Mouse (Mus musculus): ENCODE measurements around the gene Zfp110. TPM values are rescaled to one million over a fixed set of nuclear protein-coding genes. Genes with fewer than 3 reads are reported as not detected.
"Not testable (repeated sequence)": the region's sequence is repeated elsewhere in the genome, so short reads cannot be mapped to it uniquely, and the experiment has no call there.

Zfp110 gene
- polyA plus RNA-seq, 1 experiment from 2014 or later: 37.4 TPM

DNA sequence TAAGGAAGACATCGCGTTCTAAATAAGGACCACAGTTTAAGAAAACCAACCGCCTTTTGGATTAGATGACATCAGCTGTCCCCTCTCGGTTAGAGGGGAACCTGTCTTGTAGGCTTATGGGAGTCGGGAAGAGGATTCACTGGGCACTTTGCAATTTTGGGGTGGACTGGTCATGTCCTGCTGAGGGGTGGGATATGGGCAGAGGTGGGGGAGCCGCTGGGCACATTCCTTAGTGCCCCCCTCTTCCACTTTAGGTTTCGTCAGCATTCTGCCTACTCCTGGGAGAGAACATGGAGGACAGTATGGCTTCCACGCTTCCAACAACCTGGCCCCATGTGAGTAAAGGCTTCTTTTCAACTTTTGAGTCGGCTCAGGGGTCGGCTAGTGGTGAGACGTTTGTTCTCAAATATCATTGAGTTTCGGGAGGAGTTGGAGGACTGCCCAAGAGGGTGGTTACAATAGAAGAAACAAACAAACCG lies 671 bp downstream of the Zfp110 start:
- peak overlapping the region; percentile 57 for H3K9ac ChIP-seq (replicated peaks)
- no peaks in the 10 kb centered on the region for H3K27me3 ChIP-seq
- peak overlapping the region; percentile 56 for H3K4me2 ChIP-seq
- peaks cover 42% of the 10 kb centered on the region for H3K36me3 ChIP-seq
- H3K4me1 ChIP-seq (replicated peaks): no peaks in the 10 kb centered on the region; the same call in 1 of the 2 replicates
- peak overlapping the region; percentile 25; the same call in 1 of the 2 replicates for H3K27ac ChIP-seq
- H3K9me3 ChIP-seq: peaks cover 43% of the 10 kb centered on the region
- peak; percentile 40; the same call in 1 of the 2 replicates for ATAC-seq (ENCODE audit: insufficient number of reproducible peaks, insufficient read depth, low FRiP score, low TSS enrichment, low read depth)
- peak overlapping the region; percentile 56 for H3K4me3 ChIP-seq (replicated peaks)
- 43% methylated on average over 13 of the region's 13 CpGs for WGBS

DNA sequence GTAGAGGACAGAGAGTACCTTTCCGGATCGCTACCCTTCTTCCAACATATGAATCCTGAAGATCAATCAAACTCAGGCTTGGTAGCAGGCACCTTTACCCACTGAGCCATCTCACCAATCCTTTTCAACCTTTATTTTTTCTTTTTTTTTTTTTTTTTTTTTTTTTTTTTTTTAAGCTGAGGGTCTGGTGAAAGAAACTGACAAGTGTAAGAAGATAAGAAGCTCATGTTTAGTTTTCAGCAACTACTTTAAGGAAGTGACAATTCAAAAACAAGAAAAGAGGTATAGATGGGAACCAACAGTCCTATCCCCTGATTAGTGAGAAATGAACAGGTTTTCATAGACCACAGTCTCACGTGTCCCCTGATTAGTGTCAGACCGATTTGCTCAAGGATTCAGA lies 1.2 kb downstream of the Zfp110 start:
- peak overlapping the region; percentile 56 for H3K4me3 ChIP-seq (replicated peaks)
- WGBS: 95% methylated on average over 4 of the region's 4 CpGs
- no peak overlapping the region for H3K27ac ChIP-seq
- H3K27me3 ChIP-seq: no peaks in the 10 kb centered on the region
- H3K9ac ChIP-seq (replicated peaks): no peak overlapping the region
- peaks cover 49% of the 10 kb centered on the region for H3K9me3 ChIP-seq
- peak overlapping the region; percentile 56 for H3K4me2 ChIP-seq
- ATAC-seq (ENCODE audit: insufficient number of reproducible peaks, insufficient read depth, low FRiP score, low TSS enrichment, low read depth): no peak
- peaks cover 48% of the 10 kb centered on the region for H3K36me3 ChIP-seq
- no peaks in the 10 kb centered on the region; the same call in 1 of the 2 replicates for H3K4me1 ChIP-seq (replicated peaks)

DNA sequence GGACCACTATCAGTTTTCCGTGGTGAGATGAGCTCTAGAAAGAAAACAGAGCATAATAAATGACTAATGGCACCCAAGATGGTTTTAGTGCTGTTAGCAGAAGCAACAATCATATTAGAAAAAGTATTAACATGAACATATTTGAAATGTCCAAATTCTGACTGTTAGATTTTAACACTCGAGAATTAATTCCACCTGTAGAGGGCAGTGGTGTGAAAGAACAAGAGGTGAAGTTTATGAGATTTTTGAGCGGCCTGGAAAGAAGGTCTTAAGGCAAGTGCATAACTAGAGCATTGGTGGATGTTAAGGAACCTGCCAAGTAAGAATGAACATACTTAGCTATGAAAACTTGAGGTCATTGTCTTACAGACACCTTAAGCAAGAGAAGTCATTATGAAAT lies 39.7 kb downstream of the Zfp110 start:
- Histone ChIP-seq H3K27ac (no peak overlapping the region), H3K4me2 (no peak overlapping the region), H3K4me3 (replicated peaks) (no peak overlapping the region), H3K9ac (replicated peaks) (no peak overlapping the region), H3K9me3 (peaks cover 5% of the 10 kb centered on the region; the same call in 1 of the 2 replicates), H3K36me3 (no peaks in the 10 kb centered on the region), H3K4me1 (replicated peaks) (no peaks in the 10 kb centered on the region), H3K27me3 (no peaks in the 10 kb centered on the region)
- 26% methylated on average over 3 of the region's 3 CpGs for WGBS
- no peak for ATAC-seq (ENCODE audit: insufficient number of reproducible peaks, insufficient read depth, low FRiP score, low TSS enrichment, low read depth)

DNA sequence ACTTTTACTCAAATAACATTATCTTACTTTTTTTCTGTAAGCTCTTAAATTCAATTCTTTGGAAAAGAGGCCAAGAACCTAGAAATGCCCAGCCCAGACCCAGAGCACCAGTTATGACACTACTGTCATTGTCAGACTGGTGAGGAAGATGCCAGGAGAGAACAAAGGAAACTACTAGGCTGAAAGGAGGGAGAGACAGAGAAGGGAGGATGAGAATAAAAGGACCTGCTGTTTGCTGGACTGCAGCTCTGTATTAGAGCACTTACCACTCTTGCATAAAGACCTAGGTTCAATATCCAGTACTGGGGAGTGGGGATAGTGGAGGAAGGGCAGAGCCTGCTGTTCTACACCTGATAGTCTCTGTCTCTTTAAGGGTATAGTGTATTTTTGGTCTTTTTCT lies 45.5 kb downstream of the Zfp110 start:
- peaks cover 10% of the 10 kb centered on the region for H3K4me1 ChIP-seq (replicated peaks)
- peaks cover 17% of the 10 kb centered on the region for H3K36me3 ChIP-seq
- H3K27me3 ChIP-seq: no peaks in the 10 kb centered on the region
- H3K9ac ChIP-seq (replicated peaks): no peak overlapping the region
- H3K9me3 ChIP-seq: no peaks in the 10 kb centered on the region
- no peak overlapping the region for H3K27ac ChIP-seq
- H3K4me2 ChIP-seq: no peak overlapping the region
- H3K4me3 ChIP-seq (replicated peaks): no peak overlapping the region
- no peak for ATAC-seq (ENCODE audit: insufficient number of reproducible peaks, insufficient read depth, low FRiP score, low TSS enrichment, low read depth)

DNA sequence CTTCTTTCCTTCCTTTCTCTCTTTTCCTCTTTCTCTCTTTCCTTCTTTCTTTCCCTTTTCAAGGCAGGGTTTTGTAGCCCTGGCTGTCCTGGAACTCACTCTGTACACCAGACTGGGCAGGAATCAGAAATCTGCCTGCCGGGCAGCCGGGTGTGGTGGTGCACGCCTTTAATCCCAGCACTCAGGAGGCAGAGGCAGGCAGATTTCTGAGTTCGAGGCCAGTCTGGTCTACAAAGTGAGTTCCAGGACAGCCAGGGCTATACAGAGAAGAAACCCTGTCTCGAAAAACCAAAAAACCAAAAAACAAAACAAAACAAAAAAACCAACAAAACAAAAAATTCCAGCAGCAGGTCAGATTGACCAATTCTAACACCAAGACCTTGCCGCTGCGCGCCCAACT lies 45.9 kb downstream of the Zfp110 start:
- not testable (repeated sequence) for ATAC-seq (ENCODE audit: insufficient number of reproducible peaks, insufficient read depth, low FRiP score, low TSS enrichment, low read depth); H3K27me3 ChIP-seq; H3K9me3 ChIP-seq; H3K27ac ChIP-seq
- H3K9ac ChIP-seq (replicated peaks): 0 out of 2 replicates have a peak overlapping the region, but pooled peaks have one; percentile 28
- peak overlapping the region; percentile 77 for H3K4me3 ChIP-seq (replicated peaks)
- peaks cover 10% of the 10 kb centered on the region for H3K4me1 ChIP-seq (replicated peaks)
- peak overlapping the region; percentile 78 for H3K4me2 ChIP-seq
- 45% methylated on average over 8 of the region's 8 CpGs for WGBS
- H3K36me3 ChIP-seq: peaks cover 22% of the 10 kb centered on the region

DNA sequence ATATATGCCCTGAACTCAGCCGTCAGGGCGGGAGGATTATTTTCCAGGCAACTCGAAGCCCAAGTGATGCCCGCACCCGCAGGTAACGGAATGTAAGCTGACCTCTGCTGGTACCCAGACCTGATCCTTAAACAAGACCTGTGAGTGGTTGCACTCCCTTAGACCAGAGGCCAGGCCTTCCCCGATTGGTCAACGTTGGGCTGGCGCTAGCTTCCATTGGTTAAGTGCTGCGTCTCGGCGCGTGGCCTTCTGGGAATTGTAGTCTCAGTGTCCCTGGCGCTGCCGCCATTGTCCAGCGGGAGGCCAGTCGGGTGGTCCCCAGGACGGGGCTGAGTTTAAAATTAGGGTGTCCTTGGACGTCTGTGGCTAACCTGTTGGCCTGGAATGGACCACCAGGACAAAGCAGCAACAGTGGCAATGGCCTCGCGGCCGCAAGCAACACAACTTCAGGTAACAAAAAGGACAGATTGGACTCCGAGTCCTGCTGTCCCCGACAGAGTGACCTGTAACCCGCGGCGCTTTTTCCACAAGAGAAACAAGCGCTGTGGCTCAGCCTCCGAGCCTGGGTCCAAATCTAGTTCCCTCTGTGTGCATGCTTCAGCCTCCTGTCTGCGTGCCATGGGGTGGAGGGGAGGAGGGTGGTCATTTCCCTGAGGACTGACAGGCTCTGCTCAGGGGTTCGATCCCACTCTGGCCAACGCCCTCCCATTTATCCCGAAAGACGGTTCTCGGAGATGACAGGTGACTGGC lies 46.5 kb downstream of the Zfp110 start, which contains the start of gene Zfp128:
Gene Zfp128 (plus strand): TSS at position 267 of the 750 bp plus-strand sequence.
- Histone ChIP-seq H3K36me3 (peaks cover 28% of the 10 kb centered on the region), H3K9ac (replicated peaks) (peak within 1 kb of the TSS; percentile 81), H3K4me3 (replicated peaks) (peak within 1 kb of the TSS; percentile 77), H3K27ac (0 out of 2 replicates have a peak within 1 kb of the TSS, but pooled peaks have one; percentile 41), H3K9me3 (no peaks in the 10 kb centered on the region), H3K4me2 (peak within 1 kb of the TSS; percentile 78), H3K4me1 (replicated peaks) (peaks cover 10% of the 10 kb centered on the region), H3K27me3 (no peaks in the 10 kb centered on the region)
- peak; percentile 100 for ATAC-seq (ENCODE audit: insufficient number of reproducible peaks, insufficient read depth, low FRiP score, low TSS enrichment, low read depth)
- 1% methylated on average over 35 of the region's 35 CpGs for WGBS

DNA sequence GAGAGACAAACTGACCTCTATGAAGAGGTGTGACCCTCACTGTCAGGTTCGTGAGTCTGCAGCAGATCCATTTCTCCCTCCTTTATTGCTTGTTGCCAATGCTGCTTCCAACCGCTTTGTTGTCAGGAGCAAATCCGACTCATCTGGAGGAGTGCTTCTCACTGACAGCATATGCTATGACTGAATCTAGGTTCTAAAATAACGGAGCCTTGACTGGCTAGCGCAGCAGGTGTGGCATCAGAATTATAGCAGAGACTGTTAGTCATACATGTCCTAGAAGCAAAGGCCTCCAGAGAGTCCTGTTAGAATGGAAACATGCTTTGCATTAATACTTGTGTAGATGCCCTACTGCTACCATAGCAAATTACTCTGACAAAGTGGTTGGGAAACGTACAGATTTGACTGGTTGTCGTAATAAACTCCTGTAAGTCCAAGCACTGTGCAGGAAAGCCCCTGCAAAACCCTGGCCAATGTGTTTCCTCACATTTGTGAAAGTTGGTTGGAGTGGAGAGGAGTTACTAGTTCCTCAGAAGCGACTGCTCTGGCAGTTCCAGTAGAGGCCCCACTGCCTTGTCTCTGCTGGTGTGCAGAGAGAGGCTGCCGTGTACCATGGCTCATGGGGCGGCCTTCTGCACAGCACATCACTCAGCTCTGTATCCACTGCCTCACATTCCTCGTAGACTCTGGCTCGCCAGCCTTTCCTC lies 52.2 kb downstream of the Zfp110 start:
- Histone ChIP-seq H3K9ac (replicated peaks) (no peak overlapping the region), H3K4me1 (replicated peaks) (peaks cover 7% of the 10 kb centered on the region), H3K4me2 (no peak overlapping the region), H3K9me3 (no peaks in the 10 kb centered on the region), H3K4me3 (replicated peaks) (no peak overlapping the region), H3K36me3 (peaks cover 81% of the 10 kb centered on the region), H3K27ac (no peak overlapping the region), H3K27me3 (no peaks in the 10 kb centered on the region)
- ATAC-seq (ENCODE audit: insufficient number of reproducible peaks, insufficient read depth, low FRiP score, low TSS enrichment, low read depth): no peak
- WGBS: 92% methylated on average over 12 of the region's 12 CpGs

DNA sequence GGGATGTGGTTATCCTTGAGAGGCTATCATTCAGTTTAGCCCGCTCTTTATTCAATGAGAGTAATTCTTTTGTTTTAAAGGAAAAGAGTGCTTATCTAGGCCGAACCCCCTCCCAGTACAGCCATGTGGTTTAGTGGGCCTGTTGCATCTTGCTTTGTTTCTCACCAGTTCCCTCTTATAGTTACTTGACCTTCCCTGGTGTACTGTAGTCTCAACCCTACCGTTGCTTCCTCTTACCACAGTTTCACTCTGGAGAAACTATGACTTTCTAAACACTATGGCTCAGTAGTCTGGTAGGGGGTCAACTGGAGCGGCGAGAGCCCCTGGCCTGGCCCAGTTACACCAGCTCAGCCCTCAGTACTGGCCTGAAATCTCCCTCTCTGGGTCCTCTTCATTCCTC lies 53.0 kb downstream of the Zfp110 start:
- 96% methylated on average over 5 of the region's 5 CpGs for WGBS
- Histone ChIP-seq H3K4me2 (no peak overlapping the region), H3K9me3 (no peaks in the 10 kb centered on the region), H3K9ac (replicated peaks) (0 out of 2 replicates have a peak overlapping the region, but pooled peaks have one; percentile 19), H3K27me3 (no peaks in the 10 kb centered on the region), H3K4me1 (replicated peaks) (no peaks in the 10 kb centered on the region), H3K4me3 (replicated peaks) (no peak overlapping the region), H3K27ac (no peak overlapping the region), H3K36me3 (peaks cover 87% of the 10 kb centered on the region)
- no peak for ATAC-seq (ENCODE audit: insufficient number of reproducible peaks, insufficient read depth, low FRiP score, low TSS enrichment, low read depth)

DNA sequence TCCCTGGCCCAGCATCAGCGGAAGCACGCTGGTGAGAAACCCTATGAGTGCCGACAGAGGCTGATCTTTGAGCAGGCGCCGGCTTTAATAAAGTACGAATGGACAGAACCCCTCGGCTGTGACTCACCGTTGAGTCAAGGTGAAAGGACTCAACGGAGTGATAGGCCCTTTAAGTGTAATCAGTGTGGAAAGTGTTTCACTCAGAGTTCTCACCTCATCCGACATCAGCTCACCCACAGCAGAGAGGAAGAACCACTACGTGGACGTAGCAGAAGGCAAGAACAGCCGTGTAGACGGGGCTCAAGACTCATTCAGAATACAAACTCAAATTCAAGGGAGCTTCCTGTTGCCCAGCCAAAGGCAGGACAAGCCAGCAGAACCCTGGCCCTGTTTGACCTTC lies 56.4 kb downstream of the Zfp110 start:
- Histone ChIP-seq H3K9ac (replicated peaks) (no peak overlapping the region), H3K4me3 (replicated peaks) (no peak overlapping the region), H3K36me3 (peaks cover 64% of the 10 kb centered on the region), H3K4me1 (replicated peaks) (no peaks in the 10 kb centered on the region), H3K4me2 (no peak overlapping the region), H3K9me3 (no peaks in the 10 kb centered on the region), H3K27ac (no peak overlapping the region), H3K27me3 (no peaks in the 10 kb centered on the region)
- WGBS: 91% methylated on average over 14 of the region's 14 CpGs
- no peak for ATAC-seq (ENCODE audit: insufficient number of reproducible peaks, insufficient read depth, low FRiP score, low TSS enrichment, low read depth)

DNA sequence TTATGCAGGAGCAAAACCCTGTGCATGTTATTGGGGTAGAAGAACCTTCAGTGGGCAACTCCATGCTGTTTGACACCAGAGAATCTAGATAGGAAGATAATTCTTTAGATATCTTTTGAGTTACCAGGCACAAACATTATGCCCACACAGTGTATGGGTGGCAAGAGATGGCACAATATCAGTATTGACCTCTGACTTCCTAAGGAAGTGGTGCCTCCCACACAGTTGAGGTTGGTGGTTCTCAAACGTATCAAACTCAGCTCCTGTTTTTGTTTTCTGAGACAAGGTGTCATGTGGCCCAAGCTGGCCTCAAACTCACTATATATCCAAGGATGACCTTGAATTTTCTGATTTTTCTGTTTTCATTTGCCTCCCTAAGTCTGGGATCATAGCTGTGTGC lies 56.8 kb downstream of the Zfp110 start:
- no peak for ATAC-seq (ENCODE audit: insufficient number of reproducible peaks, insufficient read depth, low FRiP score, low TSS enrichment, low read depth)
- no peak overlapping the region for H3K9ac ChIP-seq (replicated peaks)
- H3K4me3 ChIP-seq (replicated peaks): no peak overlapping the region
- peaks cover 60% of the 10 kb centered on the region for H3K36me3 ChIP-seq
- H3K27me3 ChIP-seq: no peaks in the 10 kb centered on the region
- H3K9me3 ChIP-seq: no peaks in the 10 kb centered on the region
- no peaks in the 10 kb centered on the region for H3K4me1 ChIP-seq (replicated peaks)
- no peak overlapping the region for H3K4me2 ChIP-seq
- WGBS: 76% methylated on average over 1 of the region's 1 CpGs
- no peak overlapping the region for H3K27ac ChIP-seq

DNA sequence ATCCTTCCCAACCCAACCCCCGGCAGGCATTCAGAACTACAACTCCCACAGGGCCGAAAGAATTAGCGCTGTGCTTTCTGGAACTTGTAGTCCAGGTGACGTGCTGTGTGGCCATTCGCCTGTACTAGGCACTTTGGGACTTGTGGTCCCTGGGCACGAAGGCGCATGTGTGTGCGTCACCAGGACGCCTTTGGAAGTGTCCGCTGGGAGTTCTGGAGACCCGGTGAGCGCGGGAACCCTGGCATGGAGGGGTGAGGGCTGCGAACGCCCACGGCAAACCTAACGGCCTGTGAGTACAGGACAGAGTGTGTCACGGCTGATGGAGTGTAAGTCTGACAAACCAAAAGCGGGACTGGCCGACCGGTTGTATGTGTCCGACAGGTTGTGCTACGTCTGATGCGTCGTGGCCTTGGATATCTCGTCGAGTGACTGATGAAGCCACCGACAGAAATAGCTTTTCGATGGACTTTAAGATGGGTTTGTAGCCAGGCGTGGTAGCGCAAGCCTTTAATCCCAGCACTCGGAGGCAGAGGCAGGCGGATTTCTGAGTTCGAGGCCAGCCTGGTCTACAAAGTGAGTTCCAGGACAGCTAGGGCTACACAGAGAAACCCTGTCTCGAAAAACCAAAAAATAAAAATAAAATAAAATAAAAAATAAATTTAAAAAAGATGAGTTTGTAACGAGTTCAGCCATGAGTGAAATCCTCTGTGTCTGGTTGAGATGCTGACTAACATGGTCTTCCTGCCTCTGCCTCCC lies 63.3 kb downstream of the Zfp110 start, which contains the start of gene Zscan22:
Gene Zscan22 (plus strand): TSS at position 161 of the 756 bp plus-strand sequence.
- peak; percentile 98 for ATAC-seq (ENCODE audit: insufficient number of reproducible peaks, insufficient read depth, low FRiP score, low TSS enrichment, low read depth)
- Histone ChIP-seq H3K4me2 (peak within 1 kb of the TSS; percentile 53), H3K9ac (replicated peaks) (peak within 1 kb of the TSS; percentile 61), H3K27ac (no peak within 1 kb of the TSS), H3K4me3 (replicated peaks) (peak within 1 kb of the TSS; percentile 64), H3K27me3 (no peaks in the 10 kb centered on the region), H3K36me3 (peaks cover 18% of the 10 kb centered on the region), H3K4me1 (replicated peaks) (peaks cover 7% of the 10 kb centered on the region), H3K9me3 (no peaks in the 10 kb centered on the region)
- WGBS: 6% methylated on average over 36 of the region's 36 CpGs

Measured in limb, embryonic 12.5 days (tissue).